Mouse (Mus musculus) brain, embryonic 14.5 days (tissue): ENCODE results near the gene Zfp853.

Source experiments
- CTCF ChIP-seq: fragments of 200-500 bp; IDR thresholded peaks from 2 replicates; pipeline ENCODE4 v1.5.1; 2012; ENCODE audit warnings: inconsistent platforms, mild to moderate bottlenecking, moderate library complexity, borderline replicate concordance; ENCODE audit not compliant: insufficient read depth, insufficient read length; ENCODE audit errors: extremely low read depth
- POLR2A ChIP-seq: fragments of 200-500 bp; IDR thresholded peaks from 2 replicates; pipeline ENCODE4 v1.6.1; 2012; ENCODE audit warnings: mild to moderate bottlenecking, inconsistent platforms, borderline replicate concordance; ENCODE audit not compliant: poor library complexity, insufficient read depth, insufficient read length, severe bottlenecking; ENCODE audit errors: extremely low read depth

GRCm38 (mm10) chr5:143297986-143298385 lies 4.6 kb upstream of the Zfp853 start:
- TF ChIP-seq CTCF = no peak
- no peak for TF ChIP-seq POLR2A
